8 mouse cellular contexts compared by ENCODE assay signal in genomic region chr3:145939402-145939801, GRCm38 (mm10). TPM values are rescaled to one million over a fixed set of nuclear protein-coding genes. Genes with fewer than 3 reads are reported as not detected.
DNase-seq lines count a peak whose midpoint lies in the region; ATAC-seq and TF ChIP-seq lines count a peak whose summit lies in the region.

No protein-coding gene starts in this region.

- in situ Hi-C loops in ES-E14 (cut with MboI; ENCODE audit: low sequenced_read_pairs in 2 of 2, unreplicated experiment in 2 of 2), result no loop called here

- peaks cover 39% of the 10 kb centered on the region for H3K4me1 ChIP-seq in heart, embryonic 13.5 days
- peaks cover 0 to 6% of the 10 kb centered on the region in 2 experiments; a peak in 2 of 4 replicates for H3K4me1 ChIP-seq in ES-E14 (ENCODE audit: control insufficient read depth in 2 of 2, insufficient read depth in 2 of 2, low read length in 2 of 2, poor library complexity in 1 of 2)
- H3K4me1 ChIP-seq in hindbrain, embryonic 13.5 days (replicated peaks), result peaks cover 39% of the 10 kb centered on the region
- peaks cover 10% of the 10 kb centered on the region for H3K4me1 ChIP-seq in midbrain, embryonic 11.5 days (ENCODE audit: control insufficient read depth, insufficient read depth, low read length)

- H3K4me3 ChIP-seq in heart, embryonic 13.5 days, result peak overlapping the region; percentile 99
- H3K4me3 ChIP-seq in ES-E14 (ENCODE audit: insufficient read depth in 1 of 2, low read depth in 1 of 2, low read length in 2 of 2, poor library complexity in 1 of 2, severe bottlenecking in 1 of 2), result peak overlapping the region; percentile 94 to 96; a peak in 3 of 4 replicates
- H3K4me3 ChIP-seq in hindbrain, embryonic 13.5 days, result peak overlapping the region; percentile 99
- H3K4me3 ChIP-seq in midbrain, embryonic 11.5 days (ENCODE audit: low read depth, low read length), result peak overlapping the region; percentile 99; the same call in 1 of the 2 replicates
- no peak overlapping the region; the same call in 1 of the 2 replicates for H3K4me3 ChIP-seq in layer of hippocampus, adult 2 months

- no peak for TF ChIP-seq CTCF in layer of hippocampus, adult 2 months (conservative IDR thresholded peaks at IDR 0.05)

- no peak for DNase-seq in heart, adult 9 months (ENCODE audit: low spot score in 2 of 2)
- no peak for DNase-seq in ES-E14 (ENCODE audit: low read depth, low spot score)
- peak; percentile 37 for DNase-seq in midbrain, embryonic 11.5 days (ENCODE audit: low spot score, missing footprints)
- DNase-seq in cerebellum, adult 18-20 months, result no peak
- DNase-seq in layer of hippocampus, adult 2 months (ENCODE audit: low spot score in 2 of 2), result no peak
- no peak for DNase-seq in frontal cortex, postnatal 10 days (ENCODE audit: low spot score in 2 of 2)

- 66% methylated on average over 12 of the region's 12 CpGs for WGBS in heart, embryonic 13.5 days
- WGBS in hindbrain, embryonic 13.5 days, result 86% methylated on average over 12 of the region's 12 CpGs
- 81% methylated on average over 12 of the region's 12 CpGs for WGBS in midbrain, embryonic 11.5 days

- no peak for ATAC-seq in heart, embryonic 13.5 days (ENCODE audit: extremely low read depth, insufficient number of reproducible peaks, low FRiP score, low TSS enrichment)
- no peak for ATAC-seq in hindbrain, embryonic 13.5 days (ENCODE audit: low FRiP score)
- ATAC-seq in midbrain, embryonic 11.5 days (ENCODE audit: low FRiP score), result no peak

- H3K4me2 ChIP-seq in heart, embryonic 13.5 days, result peak overlapping the region; percentile 89
- H3K4me2 ChIP-seq in hindbrain, embryonic 13.5 days, result peak overlapping the region; percentile 84
- peak overlapping the region; percentile 63; the same call in 1 of the 2 replicates for H3K4me2 ChIP-seq in midbrain, embryonic 11.5 days

- H3K36me3 ChIP-seq in heart, embryonic 13.5 days, result peaks cover 51% of the 10 kb centered on the region
- peaks cover 8% of the 10 kb centered on the region for H3K36me3 ChIP-seq in ES-E14 (ENCODE audit: control insufficient read depth, insufficient read depth, low read length, poor library complexity, severe bottlenecking)
- H3K36me3 ChIP-seq in hindbrain, embryonic 13.5 days, result peaks cover 22% of the 10 kb centered on the region
- peaks cover 3% of the 10 kb centered on the region for H3K36me3 ChIP-seq in midbrain, embryonic 11.5 days (ENCODE audit: control insufficient read depth, insufficient read depth, low read length)

- H3K9ac ChIP-seq in heart, embryonic 13.5 days, result peak overlapping the region; percentile 98
- peak overlapping the region; percentile 97; the same call in 1 of the 2 replicates for H3K9ac ChIP-seq in ES-E14 (ENCODE audit: insufficient read depth, low read depth, low read length, poor library complexity, severe bottlenecking)
- H3K9ac ChIP-seq in hindbrain, embryonic 13.5 days, result peak overlapping the region; percentile 96; the same call in 1 of the 2 replicates
- no peak overlapping the region for H3K9ac ChIP-seq in midbrain, embryonic 11.5 days (ENCODE audit: low read length)

- no peak overlapping the region for H3K27ac ChIP-seq in heart, embryonic 13.5 days (replicated peaks)
- H3K27ac ChIP-seq in ES-E14 (ENCODE audit: insufficient read depth, low read depth, low read length, poor library complexity, severe bottlenecking), result no peak overlapping the region
- no peak overlapping the region for H3K27ac ChIP-seq in hindbrain, embryonic 13.5 days
- H3K27ac ChIP-seq in midbrain, embryonic 11.5 days (ENCODE audit: low read depth, low read length), result no peak overlapping the region
- no peak overlapping the region for H3K27ac ChIP-seq in layer of hippocampus, adult 2 months

- H3K27me3 ChIP-seq in heart, embryonic 13.5 days (replicated peaks), result no peaks in the 10 kb centered on the region
- no peaks in the 10 kb centered on the region for H3K27me3 ChIP-seq in hindbrain, embryonic 13.5 days
- H3K27me3 ChIP-seq in midbrain, embryonic 11.5 days (ENCODE audit: control insufficient read depth, insufficient read depth, low read length), result no peaks in the 10 kb centered on the region

- H3K9me3 ChIP-seq in heart, embryonic 13.5 days, result no peaks in the 10 kb centered on the region
- no peaks in the 10 kb centered on the region for H3K9me3 ChIP-seq in ES-E14 (ENCODE audit: control insufficient read depth, insufficient read depth, low read depth, low read length)
- H3K9me3 ChIP-seq in hindbrain, embryonic 13.5 days, result no peaks in the 10 kb centered on the region
- no peaks in the 10 kb centered on the region for H3K9me3 ChIP-seq in midbrain, embryonic 11.5 days (ENCODE audit: control insufficient read depth, low read length)

TF ChIP-seq in ES-E14, 5 proteins besides CTCF, POLR2A, EP300 and RAD21:
- TF ChIP-seq ZNF384 (IDR thresholded peaks at IDR 0.05; ENCODE audit: low read depth, low read length), result no peak
TF ChIP-seq in ES-E14: peak in this region for 0.

RNA-seq across cellular contexts. Expression of gene 2410004B18Rik, which starts 1.6 kb away (rescaled TPM):
- polyA plus RNA-seq in heart, embryonic 13.5 days (2015; fragmentation: Nextera tagmentation; extraction: Ambion mirVana), result 35.4 and 44.6 TPM in 2 replicates
- 21.6 and 38.7 TPM in 2 replicates for total RNA-seq in ES-E14 (2012; rRNA removed)
- 73.2 and 74.1 TPM in 2 replicates for polyA plus RNA-seq in hindbrain, embryonic 13.5 days (2015; fragmentation: Nextera tagmentation; extraction: Ambion mirVana)
- polyA plus RNA-seq in midbrain, embryonic 11.5 days (2014; fragmentation: Nextera tagmentation; extraction: Ambion mirVana), result 63.3 and 69.3 TPM in 2 replicates
- 10 to 100 TPM; 36.7 to 40.6 TPM for total RNA-seq in layer of hippocampus, adult 2 months (2021)

RNA-seq across cellular contexts. Expression of gene Bcl10, which starts 16.8 kb away (rescaled TPM):
- 35.1 and 36.0 TPM in 2 replicates for polyA plus RNA-seq in heart, embryonic 13.5 days (2015; fragmentation: Nextera tagmentation; extraction: Ambion mirVana)
- 14.9 and 27.8 TPM in 2 replicates for total RNA-seq in ES-E14 (2012; rRNA removed)
- polyA plus RNA-seq in hindbrain, embryonic 13.5 days (2015; fragmentation: Nextera tagmentation; extraction: Ambion mirVana), result 38.4 and 40.9 TPM in 2 replicates
- polyA plus RNA-seq in midbrain, embryonic 11.5 days (2014; fragmentation: Nextera tagmentation; extraction: Ambion mirVana), result 57.4 and 59.2 TPM in 2 replicates
- 10 to 100 TPM; 11.1 to 12.7 TPM for total RNA-seq in layer of hippocampus, adult 2 months (2021)

RNA-seq across cellular contexts. Expression of gene Syde2, which starts 48.3 kb away (rescaled TPM):
- 4.8 and 5.4 TPM in 2 replicates for polyA plus RNA-seq in heart, embryonic 13.5 days (2015; fragmentation: Nextera tagmentation; extraction: Ambion mirVana)
- 17.3 and 19.9 TPM in 2 replicates for total RNA-seq in ES-E14 (2012; rRNA removed)
- polyA plus RNA-seq in hindbrain, embryonic 13.5 days (2015; fragmentation: Nextera tagmentation; extraction: Ambion mirVana), result 0.31 and 0.36 TPM in 2 replicates
- 0.93 and 1.1 TPM in 2 replicates for polyA plus RNA-seq in midbrain, embryonic 11.5 days (2014; fragmentation: Nextera tagmentation; extraction: Ambion mirVana)
- total RNA-seq in layer of hippocampus, adult 2 months (2021), result 1 to 10 TPM; 4.7 to 4.8 TPM
